Mouse (Mus musculus): ENCODE data around the gene Arid1b.

GRCm38 (mm10) chr17:5029148-5029547, 35.0 kb downstream of the Arid1b start:
- TF ChIP-seq CTCF (IDR thresholded peaks at IDR 0.05): peak; percentile 11; the same call in 1 of the 2 replicates
- no peak for TF ChIP-seq EP300 (IDR thresholded peaks at IDR 0.05)

Measured in lung, postnatal 0 days (tissue).